Comparison of ENCODE assay signal across 13 mouse cellular contexts in the genomic region with DNA sequence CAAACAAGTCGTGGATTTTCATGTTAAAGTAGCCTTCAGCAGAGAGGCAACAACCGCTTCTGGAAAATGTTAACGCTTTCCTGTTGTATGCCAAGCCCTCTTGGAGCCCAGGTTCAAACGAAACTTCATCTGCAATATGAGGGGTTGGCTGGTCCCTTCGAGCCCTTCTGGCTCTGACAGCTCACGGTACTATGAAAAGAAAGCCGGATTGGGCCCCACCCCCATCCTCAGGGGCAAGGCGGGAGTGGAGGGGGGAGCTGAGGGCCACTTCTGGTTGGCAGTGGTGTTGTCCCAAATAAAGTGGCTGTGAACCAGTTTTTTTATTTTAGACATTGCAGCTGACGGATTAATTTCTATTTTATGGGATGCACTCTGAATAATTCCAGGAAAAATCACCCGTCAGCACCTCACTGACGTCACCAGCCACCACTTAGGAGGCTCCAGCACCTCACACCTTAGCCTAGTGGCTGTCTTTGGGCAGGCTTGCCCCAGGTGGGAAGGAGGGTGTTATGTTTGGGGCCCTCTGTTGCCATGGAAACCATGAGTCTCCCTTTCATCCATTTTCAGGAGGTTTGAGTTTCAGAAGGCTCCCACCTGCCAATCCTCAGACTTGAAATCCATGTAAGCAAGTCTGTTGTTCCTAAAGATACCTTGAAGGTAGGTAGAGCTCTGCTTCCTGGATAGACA. TPM values are rescaled to one million over a fixed set of nuclear protein-coding genes. Genes with fewer than 3 reads are reported as not detected.
DNase-seq lines count a peak whose midpoint lies in the region; ATAC-seq lines count a peak whose summit lies in the region.
"Had no signal": no experiment of that assay in that cellular context is flagged by ENCODE, and none has a peak within 500 bp of the region (broad histone marks: within the 10 kb centered on the region; RNA-seq: fewer than 3 reads in every experiment).

No protein-coding gene starts in this region.

- 36% methylated on average over 11 of the region's 11 CpGs for WGBS in hindbrain, embryonic 11.5 days
- 30% methylated on average over 11 of the region's 11 CpGs for whole genome bisulfite sequencing in hindbrain, embryonic 12.5 days
- WGBS in embryonic facial prominence, embryonic 15.5 days = 14% methylated on average over 11 of the region's 11 CpGs
- WGBS in stomach, embryonic 15.5 days = 23% methylated on average over 11 of the region's 11 CpGs
- WGBS in liver, embryonic 11.5 days = 29% methylated on average over 11 of the region's 11 CpGs

- DNase-seq in hindbrain, embryonic 11.5 days (ENCODE audit: low spot score) = peak; percentile 11
- peak; percentile 9 for DNase-seq in retina, postnatal 1 day
- DNase-seq in retina, embryonic 14.5 days (ENCODE audit: low spot score) = no peak
- DNase-seq in liver, embryonic 11.5 days (ENCODE audit: low spot score) = no peak
- DNase-seq in adrenal gland, adult (ENCODE audit: inconsistent age in 2 of 2, low spot score in 1 of 2) = no peak
- DNase-seq: cerebellum, postnatal 25 days; heart, adult 2 months; kidney, adult 8-10 months; thymus, adult 18-20 months had no signal

- no peaks in the 10 kb centered on the region for H3K9me3 ChIP-seq in hindbrain, embryonic 11.5 days (ENCODE audit: control insufficient read depth, low read length)
- no peaks in the 10 kb centered on the region for H3K9me3 ChIP-seq in hindbrain, embryonic 12.5 days (replicated peaks)
- no peaks in the 10 kb centered on the region for H3K9me3 ChIP-seq in embryonic facial prominence, embryonic 15.5 days (replicated peaks)
- H3K9me3 ChIP-seq in stomach, embryonic 15.5 days = no peaks in the 10 kb centered on the region
- H3K9me3 ChIP-seq in liver, embryonic 11.5 days (ENCODE audit: control insufficient read depth, low read length) = no peaks in the 10 kb centered on the region
- H3K9me3 ChIP-seq: liver, embryonic 15.5 days had no signal

- H3K27me3 ChIP-seq in hindbrain, embryonic 11.5 days (ENCODE audit: control insufficient read depth, insufficient read depth, low read length) = no peaks in the 10 kb centered on the region
- H3K27me3 ChIP-seq in hindbrain, embryonic 12.5 days = no peaks in the 10 kb centered on the region
- no peaks in the 10 kb centered on the region for H3K27me3 ChIP-seq in embryonic facial prominence, embryonic 15.5 days
- H3K27me3 ChIP-seq in stomach, embryonic 15.5 days (replicated peaks) = no peaks in the 10 kb centered on the region
- H3K27me3 ChIP-seq in liver, embryonic 11.5 days (replicated peaks; ENCODE audit: control insufficient read depth, insufficient read depth, low read length) = no peaks in the 10 kb centered on the region; the same call in 1 of the 2 replicates
- H3K27me3 ChIP-seq: liver, embryonic 15.5 days had no signal

- no peak overlapping the region for H3K4me3 ChIP-seq in hindbrain, embryonic 11.5 days (ENCODE audit: low read depth, low read length)
- H3K4me3 ChIP-seq in hindbrain, embryonic 12.5 days = no peak overlapping the region
- H3K4me3 ChIP-seq in embryonic facial prominence, embryonic 15.5 days (replicated peaks) = no peak overlapping the region
- no peak overlapping the region for H3K4me3 ChIP-seq in stomach, embryonic 15.5 days (replicated peaks)
- H3K4me3 ChIP-seq in liver, embryonic 11.5 days (ENCODE audit: low read depth, low read length) = no peak overlapping the region
- H3K4me3 ChIP-seq: heart, adult 2 months; liver, embryonic 15.5 days had no signal

- H3K27ac ChIP-seq in hindbrain, embryonic 11.5 days (ENCODE audit: low read depth, low read length) = no peak overlapping the region
- H3K27ac ChIP-seq in hindbrain, embryonic 12.5 days = no peak overlapping the region
- H3K27ac ChIP-seq in embryonic facial prominence, embryonic 15.5 days (replicated peaks) = peak overlapping the region; percentile 85
- no peak overlapping the region for H3K27ac ChIP-seq in stomach, embryonic 15.5 days
- H3K27ac ChIP-seq in liver, embryonic 11.5 days (ENCODE audit: low read depth, low read length) = no peak overlapping the region
- H3K27ac ChIP-seq: heart, adult 2 months; liver, embryonic 15.5 days had no signal

- H3K4me1 ChIP-seq in hindbrain, embryonic 11.5 days (replicated peaks; ENCODE audit: control insufficient read depth, insufficient read depth, low read length) = no peaks in the 10 kb centered on the region
- no peaks in the 10 kb centered on the region for H3K4me1 ChIP-seq in hindbrain, embryonic 12.5 days
- H3K4me1 ChIP-seq in embryonic facial prominence, embryonic 15.5 days = peaks cover 27% of the 10 kb centered on the region
- H3K4me1 ChIP-seq in stomach, embryonic 15.5 days = no peaks in the 10 kb centered on the region
- H3K4me1 ChIP-seq in liver, embryonic 11.5 days (replicated peaks; ENCODE audit: control insufficient read depth, insufficient read depth, low read length) = no peaks in the 10 kb centered on the region
- H3K4me1 ChIP-seq: liver, embryonic 15.5 days had no signal

- no peak overlapping the region for H3K4me2 ChIP-seq in hindbrain, embryonic 11.5 days (replicated peaks; ENCODE audit: low read depth, low read length)
- no peak overlapping the region; the same call in 1 of the 2 replicates for H3K4me2 ChIP-seq in hindbrain, embryonic 12.5 days (replicated peaks)
- peak overlapping the region; percentile 36 for H3K4me2 ChIP-seq in embryonic facial prominence, embryonic 15.5 days (replicated peaks)
- peak overlapping the region; percentile 29; the same call in 1 of the 2 replicates for H3K4me2 ChIP-seq in stomach, embryonic 15.5 days
- no peak overlapping the region for H3K4me2 ChIP-seq in liver, embryonic 11.5 days
- H3K4me2 ChIP-seq: liver, embryonic 15.5 days had no signal

- no peaks in the 10 kb centered on the region for H3K36me3 ChIP-seq in hindbrain, embryonic 11.5 days (ENCODE audit: control insufficient read depth, insufficient read depth, low read length)
- no peaks in the 10 kb centered on the region for H3K36me3 ChIP-seq in hindbrain, embryonic 12.5 days
- no peaks in the 10 kb centered on the region for H3K36me3 ChIP-seq in embryonic facial prominence, embryonic 15.5 days
- no peaks in the 10 kb centered on the region for H3K36me3 ChIP-seq in stomach, embryonic 15.5 days
- H3K36me3 ChIP-seq in liver, embryonic 11.5 days (ENCODE audit: control insufficient read depth, insufficient read depth, low read length) = no peaks in the 10 kb centered on the region
- H3K36me3 ChIP-seq: liver, embryonic 15.5 days had no signal

- no peak overlapping the region for H3K9ac ChIP-seq in hindbrain, embryonic 11.5 days (ENCODE audit: low read depth, low read length)
- H3K9ac ChIP-seq in hindbrain, embryonic 12.5 days = no peak overlapping the region
- H3K9ac ChIP-seq in embryonic facial prominence, embryonic 15.5 days = no peak overlapping the region
- no peak overlapping the region for H3K9ac ChIP-seq in stomach, embryonic 15.5 days
- no peak overlapping the region for H3K9ac ChIP-seq in liver, embryonic 11.5 days (ENCODE audit: low read depth, low read length)
- H3K9ac ChIP-seq: liver, embryonic 15.5 days had no signal

- no peak for ATAC-seq in hindbrain, embryonic 11.5 days (ENCODE audit: low FRiP score)
- ATAC-seq in hindbrain, embryonic 12.5 days (ENCODE audit: low FRiP score) = no peak
- no peak for ATAC-seq in embryonic facial prominence, embryonic 15.5 days (ENCODE audit: insufficient number of reproducible peaks, low FRiP score, low TSS enrichment, low read depth)
- ATAC-seq in stomach, embryonic 15.5 days (ENCODE audit: insufficient read depth, low FRiP score, low read depth) = no peak
- no peak for ATAC-seq in liver, embryonic 11.5 days (replicated peaks; ENCODE audit: low FRiP score)

RNA-seq across cellular contexts. Expression of gene Isg20, which starts 40.8 kb away (rescaled TPM):
- polyA plus RNA-seq in hindbrain, embryonic 11.5 days (2014; fragmentation: Nextera tagmentation; extraction: Ambion mirVana) = 0.14 and 0.56 TPM in 2 replicates
- polyA plus RNA-seq in hindbrain, embryonic 12.5 days (2016; fragmentation: Nextera tagmentation; extraction: Ambion mirVana) = 0.40 and 0.86 TPM in 2 replicates
- 6.1 and 6.5 TPM in 2 replicates for polyA plus RNA-seq in embryonic facial prominence, embryonic 15.5 days (2015; fragmentation: Nextera tagmentation; extraction: Ambion mirVana)
- polyA plus RNA-seq in stomach, embryonic 15.5 days (2015; fragmentation: Nextera tagmentation; extraction: Ambion mirVana) = 16.8 and 21.9 TPM in 2 replicates
- polyA plus RNA-seq in liver, embryonic 11.5 days (2014; fragmentation: Nextera tagmentation; extraction: Ambion mirVana) = 3.7 and 5.8 TPM in 2 replicates

RNA-seq across cellular contexts. Expression of gene Aen, which starts 58.4 kb away (rescaled TPM):
- polyA plus RNA-seq in hindbrain, embryonic 11.5 days (2014; fragmentation: Nextera tagmentation; extraction: Ambion mirVana) = 37.4 and 43.7 TPM in 2 replicates
- polyA plus RNA-seq in hindbrain, embryonic 12.5 days (2016; fragmentation: Nextera tagmentation; extraction: Ambion mirVana) = 44.3 and 44.6 TPM in 2 replicates
- polyA plus RNA-seq in embryonic facial prominence, embryonic 15.5 days (2015; fragmentation: Nextera tagmentation; extraction: Ambion mirVana) = 36.6 and 37.4 TPM in 2 replicates
- polyA plus RNA-seq in stomach, embryonic 15.5 days (2015; fragmentation: Nextera tagmentation; extraction: Ambion mirVana) = 37.9 and 39.8 TPM in 2 replicates
- polyA plus RNA-seq in liver, embryonic 11.5 days (2014; fragmentation: Nextera tagmentation; extraction: Ambion mirVana) = 50.8 and 55.3 TPM in 2 replicates

Comparison
In these comparisons a context has a peak if more than half of its experiments do, and no peak if none do; other contexts are left out.
1. DNase-seq: peak in hindbrain, embryonic 11.5 days (single experiment) and retina, postnatal 1 day (single experiment); none in retina, embryonic 14.5 days (single experiment), liver, embryonic 11.5 days (single experiment) and adrenal gland, adult (0 of 2).
2. H3K4me2 ChIP-seq: peak in embryonic facial prominence, embryonic 15.5 days (single experiment) and stomach, embryonic 15.5 days (single experiment); none in hindbrain, embryonic 11.5 days (single experiment), hindbrain, embryonic 12.5 days (single experiment) and liver, embryonic 11.5 days (single experiment).